Mouse (Mus musculus): ENCODE results near the gene Vars. TPM values are rescaled to one million over a fixed set of nuclear protein-coding genes. Genes with fewer than 3 reads are reported as not detected.
"Not testable (repeated sequence)": the region's sequence is repeated elsewhere in the genome, so short reads cannot be mapped to it uniquely, and the experiment has no call there.

Vars gene
- total RNA-seq, 2 experiments from 2014 or later: 50.8 to 58.3 TPM

GRCm38 (mm10) chr17:35022541-35023060 is 21.8 kb downstream of the Vars start:
- peak in 1 of 2 experiments; percentile 9 for DNase-seq (ENCODE audit: low spot score in 2 of 2)

- no peak for DNase-seq (ENCODE audit: low spot score in 2 of 2)
Measured at GRCm38 (mm10) chr17:35023221-35023620, 22.4 kb downstream of the Vars start.

DNA sequence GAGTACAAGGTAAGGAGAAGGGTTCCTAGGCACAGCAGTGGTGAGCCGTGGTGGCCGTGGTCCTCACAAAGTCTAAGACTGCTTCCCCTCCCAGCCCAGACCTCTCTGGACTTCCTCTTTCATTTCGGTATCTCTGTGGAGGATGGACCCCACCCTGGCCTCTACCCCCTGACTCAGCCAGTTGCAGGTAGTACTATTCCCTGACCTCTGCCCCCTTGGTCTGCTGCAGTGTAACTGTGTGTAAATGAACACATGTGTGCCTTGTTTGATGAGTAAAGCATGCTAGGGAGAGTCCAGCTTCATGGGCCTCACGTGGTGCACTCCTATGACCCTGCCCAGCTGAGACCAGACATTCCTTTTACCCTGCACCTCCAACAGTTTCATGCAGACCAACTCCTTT is 23.0 kb downstream of the Vars start:
- no peak for DNase-seq (ENCODE audit: low spot score in 2 of 2)

DNA sequence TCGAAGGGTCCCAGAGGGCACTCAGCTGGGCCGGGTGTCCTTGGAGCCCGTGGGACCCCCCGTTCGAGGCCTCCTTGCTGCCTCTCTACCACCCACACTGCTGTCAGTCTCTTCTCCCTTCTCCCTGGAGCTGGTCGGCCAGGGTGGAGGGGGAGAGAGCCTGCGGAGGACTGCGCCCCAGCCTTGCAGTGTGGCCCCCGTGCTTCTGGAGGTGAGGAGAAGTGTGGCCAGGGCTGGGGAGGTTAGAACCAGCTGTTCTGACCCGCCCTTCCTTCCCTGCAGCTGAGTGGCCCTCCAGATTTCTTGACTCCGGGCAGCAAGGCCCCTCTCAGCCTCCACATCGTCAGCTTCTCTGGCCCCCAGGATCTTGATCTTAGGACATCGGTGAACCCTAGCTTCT is 23.5 kb downstream of the Vars start:
- no peak for DNase-seq (ENCODE audit: low spot score in 2 of 2)

DNA sequence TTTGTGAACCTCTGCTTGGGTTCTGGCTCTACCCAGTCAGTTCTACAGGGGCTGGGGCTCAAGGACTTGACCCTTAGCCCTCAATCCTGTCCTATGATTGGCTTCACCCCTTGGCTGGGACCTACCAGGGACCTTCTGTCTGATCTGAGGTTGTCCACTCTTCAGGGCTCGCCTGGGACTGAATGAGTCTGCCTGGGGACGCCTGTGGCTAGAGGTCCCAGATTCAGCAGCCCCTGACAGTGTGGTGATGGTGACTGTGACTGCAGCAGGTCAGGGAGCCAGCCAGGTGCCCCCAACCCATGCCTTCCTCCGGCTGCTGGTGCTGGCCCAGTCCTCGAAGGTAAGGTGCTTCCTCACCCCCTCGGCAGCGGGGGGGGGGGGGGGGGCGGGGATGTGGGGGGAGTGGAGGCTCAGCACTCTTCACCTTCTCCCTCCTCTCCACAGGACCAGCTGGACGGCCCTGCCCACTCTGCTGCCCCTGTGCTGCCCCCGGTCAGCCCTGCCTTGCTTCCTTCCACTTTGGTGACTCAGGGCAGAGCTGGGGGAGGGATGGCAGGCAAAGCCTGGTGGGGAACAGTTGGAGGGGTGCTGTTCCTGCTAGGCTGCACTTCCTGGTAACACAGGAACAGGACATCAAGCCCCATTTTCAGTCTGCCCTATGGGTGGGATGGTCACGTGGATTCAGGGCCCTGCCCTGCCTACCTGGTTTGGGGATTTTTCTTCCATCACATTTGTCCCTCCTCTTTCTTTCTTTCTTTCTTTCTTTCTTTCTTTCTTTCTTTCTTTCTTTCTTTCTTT is 24.1 kb downstream of the Vars start:
- DNase-seq (ENCODE audit: low spot score in 2 of 2): no peak

DNA sequence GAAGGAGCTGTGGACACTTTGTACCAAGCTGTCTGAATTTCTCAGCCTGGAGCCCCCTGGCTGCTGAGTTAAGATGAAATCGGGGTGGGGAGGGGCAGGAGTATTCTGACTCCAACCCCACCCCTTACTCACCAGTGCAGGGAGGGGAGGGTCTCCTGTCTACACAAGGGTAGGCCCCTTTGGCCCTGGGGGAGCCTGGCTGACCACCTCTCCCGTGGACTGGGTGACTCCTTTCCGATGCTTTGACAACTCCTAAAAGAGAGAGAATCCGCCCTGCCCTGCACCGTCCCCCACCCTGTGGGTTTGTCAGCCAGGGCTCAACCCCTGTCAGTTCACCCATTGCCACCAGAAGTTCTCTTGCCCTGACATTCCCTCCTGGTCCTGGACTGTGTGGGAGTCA is 25.4 kb downstream of the Vars start:
- no peak for DNase-seq (ENCODE audit: low spot score in 2 of 2)

GRCm38 (mm10) chr17:35027277-35028068 is 26.7 kb downstream of the Vars start, which contains the start of gene Sapcd1:
Sapcd1 (minus strand) TSS chr17:35028016.
- peak; percentile 77 to 87 for DNase-seq (ENCODE audit: low spot score in 2 of 2)

DNA sequence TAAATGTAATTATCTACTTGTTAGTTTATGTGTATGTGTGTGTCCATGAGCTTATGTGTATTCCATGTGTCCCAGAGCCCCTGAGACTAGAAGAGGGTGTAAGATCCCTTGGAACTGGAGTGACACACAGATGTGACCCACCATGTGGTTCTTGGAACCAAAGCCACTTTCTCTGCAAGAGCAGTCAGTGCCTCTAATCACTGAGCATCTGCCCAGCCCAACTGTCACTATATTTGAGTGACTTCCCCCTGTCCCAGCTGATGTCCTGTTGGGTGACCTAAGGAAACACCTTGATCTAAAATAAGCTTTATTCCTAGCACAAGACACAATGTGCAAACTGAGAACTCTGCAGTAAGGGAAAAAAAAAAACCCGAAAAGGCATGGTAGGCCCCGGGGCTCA is 27.5 kb downstream of the Vars start:
- no peak for DNase-seq (ENCODE audit: low spot score in 2 of 2)

DNA sequence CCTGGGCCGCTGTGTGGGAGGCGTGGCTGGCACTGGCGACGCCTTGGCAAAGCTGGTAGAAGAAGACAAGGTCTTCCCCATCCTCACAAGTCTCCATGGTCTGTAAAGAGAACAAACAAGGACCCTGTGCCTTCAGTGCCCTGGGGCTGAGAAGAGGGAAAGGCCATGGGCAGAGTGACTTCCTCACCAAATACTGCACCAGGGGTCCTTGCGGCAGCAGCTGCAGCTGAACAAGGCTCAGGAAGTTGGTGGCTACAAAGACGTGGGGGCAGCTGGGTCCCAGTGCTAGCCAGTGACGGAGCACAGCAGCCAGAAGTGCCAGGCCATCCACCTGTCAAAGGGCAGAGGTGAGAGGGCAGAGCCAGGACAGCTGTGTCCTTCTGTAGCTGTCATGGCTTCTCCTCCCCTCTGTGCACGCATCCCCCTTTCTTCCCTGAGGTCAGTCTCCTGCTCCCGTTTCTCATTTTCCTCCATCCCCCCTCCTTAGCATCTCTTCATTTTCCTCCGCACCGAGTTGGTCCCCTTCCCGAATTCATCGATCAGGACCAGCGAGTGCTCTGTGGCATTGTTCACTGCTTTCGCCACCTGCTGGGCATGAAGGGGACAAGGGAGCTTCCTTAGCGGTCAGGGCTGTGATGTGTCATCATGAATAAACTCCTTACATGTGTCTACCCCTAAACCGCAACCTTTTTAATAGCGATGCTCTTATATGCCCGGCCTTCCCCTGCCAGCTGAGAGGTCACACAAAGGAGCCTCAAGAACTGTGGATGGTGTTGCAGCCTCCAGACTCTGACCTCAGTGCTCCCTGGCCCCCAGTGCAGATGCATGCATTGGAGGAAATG is 29.1 kb downstream of the Vars start:
- DNase-seq (ENCODE audit: low spot score in 2 of 2): peak in 1 of 2 experiments; percentile 32

GRCm38 (mm10) chr17:35031272-35031671 is 30.5 kb downstream of the Vars start:
- DNase-seq (ENCODE audit: low spot score in 2 of 2): no peak

DNA sequence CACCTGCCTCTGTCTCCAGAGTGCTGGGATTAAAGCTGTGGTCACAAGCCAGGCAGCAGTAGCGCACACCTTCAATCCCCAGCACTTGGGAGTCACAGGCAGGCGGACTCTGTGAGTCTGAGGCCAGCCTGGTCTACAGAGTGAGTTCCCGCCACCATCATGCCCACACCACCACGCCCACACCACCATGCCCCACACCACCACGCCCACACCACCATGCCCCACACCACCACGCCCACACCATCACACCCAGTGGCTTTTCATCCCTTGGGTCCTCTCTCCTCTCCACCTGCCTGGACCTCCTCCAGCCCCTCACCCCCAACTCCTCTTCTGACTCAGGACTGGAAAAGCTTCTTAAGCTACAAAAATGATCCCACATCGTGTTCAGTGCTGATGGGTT is 31.1 kb downstream of the Vars start:
- no peak for DNase-seq (ENCODE audit: low spot score in 2 of 2)

DNA sequence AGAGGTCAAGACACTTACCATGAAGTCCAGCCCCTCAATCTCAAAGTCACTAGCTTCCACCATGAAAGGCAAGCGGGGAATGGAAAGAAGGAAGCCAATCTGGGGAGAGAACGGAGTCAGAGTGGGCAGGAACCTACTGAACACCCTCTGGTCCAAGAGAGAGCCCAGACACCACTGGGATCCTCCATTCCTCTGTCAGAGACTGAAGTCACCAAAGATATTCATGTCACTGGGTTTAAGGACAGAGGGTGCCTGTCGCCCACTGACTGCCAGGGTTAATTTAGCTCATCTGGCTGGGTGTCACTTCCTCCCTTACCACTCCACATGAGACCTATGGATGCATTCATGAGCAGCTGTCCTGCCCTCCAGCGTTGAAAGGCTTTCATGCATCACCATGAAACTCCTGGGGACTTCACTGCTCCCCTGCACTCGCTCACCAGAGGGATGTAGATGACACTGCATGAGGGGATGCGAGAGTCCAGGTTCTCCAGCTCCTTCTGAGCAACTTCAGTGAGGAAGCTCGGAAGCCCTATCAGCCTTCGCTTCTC is 31.6 kb downstream of the Vars start:
- no peak for DNase-seq (ENCODE audit: low spot score in 2 of 2)

- not testable (repeated sequence) for DNase-seq (ENCODE audit: low spot score in 2 of 2)
Measured at GRCm38 (mm10) chr17:35033703-35034102, 32.9 kb downstream of the Vars start.

DNA sequence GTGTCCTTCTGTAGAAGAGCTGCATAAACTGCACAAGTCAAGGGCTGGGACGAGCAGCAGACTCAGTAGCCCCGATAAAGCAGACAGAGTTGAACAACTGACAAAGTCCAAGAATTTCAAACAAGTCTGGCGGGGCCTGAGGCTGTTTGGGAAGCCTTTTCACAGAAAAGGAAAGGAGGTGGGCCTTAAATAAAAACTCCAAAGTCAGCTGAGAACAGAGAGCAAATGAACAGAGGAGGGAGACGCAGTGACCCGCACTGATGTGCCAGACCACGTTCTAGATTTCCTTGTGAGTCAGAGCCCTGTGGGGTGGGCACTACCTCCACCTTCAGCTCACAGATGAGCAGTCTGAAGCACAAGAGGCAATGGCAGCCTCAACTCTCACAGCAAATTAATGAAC is 34.1 kb downstream of the Vars start:
- no peak for DNase-seq (ENCODE audit: low spot score in 2 of 2)

GRCm38 (mm10) chr17:35039121-35039873 is 38.5 kb downstream of the Vars start:
- no peak for DNase-seq (ENCODE audit: low spot score in 2 of 2)

DNA sequence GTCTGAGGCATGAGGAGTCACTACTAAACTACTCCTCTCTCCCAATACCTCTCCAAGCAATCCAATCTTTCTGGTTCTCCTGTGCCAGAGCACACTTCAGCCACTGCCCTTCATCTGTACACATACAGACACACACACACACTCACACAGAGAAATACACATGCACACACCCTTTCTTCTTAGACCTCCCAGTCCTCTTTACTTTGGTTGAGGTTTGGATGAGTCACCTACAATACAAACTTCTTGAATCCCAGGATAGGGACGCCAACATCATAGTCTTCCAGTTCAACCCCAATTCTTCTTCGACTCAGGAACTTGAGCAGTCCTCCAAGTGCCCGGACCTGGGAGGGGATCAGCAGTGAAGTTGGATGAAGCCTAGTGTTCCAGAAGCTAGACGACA is 43.0 kb downstream of the Vars start:
- DNase-seq (ENCODE audit: low spot score in 2 of 2): no peak

GRCm38 (mm10) chr17:35044904-35045806 is 44.4 kb downstream of the Vars start:
- no peak for DNase-seq (ENCODE audit: low spot score in 2 of 2)

DNA sequence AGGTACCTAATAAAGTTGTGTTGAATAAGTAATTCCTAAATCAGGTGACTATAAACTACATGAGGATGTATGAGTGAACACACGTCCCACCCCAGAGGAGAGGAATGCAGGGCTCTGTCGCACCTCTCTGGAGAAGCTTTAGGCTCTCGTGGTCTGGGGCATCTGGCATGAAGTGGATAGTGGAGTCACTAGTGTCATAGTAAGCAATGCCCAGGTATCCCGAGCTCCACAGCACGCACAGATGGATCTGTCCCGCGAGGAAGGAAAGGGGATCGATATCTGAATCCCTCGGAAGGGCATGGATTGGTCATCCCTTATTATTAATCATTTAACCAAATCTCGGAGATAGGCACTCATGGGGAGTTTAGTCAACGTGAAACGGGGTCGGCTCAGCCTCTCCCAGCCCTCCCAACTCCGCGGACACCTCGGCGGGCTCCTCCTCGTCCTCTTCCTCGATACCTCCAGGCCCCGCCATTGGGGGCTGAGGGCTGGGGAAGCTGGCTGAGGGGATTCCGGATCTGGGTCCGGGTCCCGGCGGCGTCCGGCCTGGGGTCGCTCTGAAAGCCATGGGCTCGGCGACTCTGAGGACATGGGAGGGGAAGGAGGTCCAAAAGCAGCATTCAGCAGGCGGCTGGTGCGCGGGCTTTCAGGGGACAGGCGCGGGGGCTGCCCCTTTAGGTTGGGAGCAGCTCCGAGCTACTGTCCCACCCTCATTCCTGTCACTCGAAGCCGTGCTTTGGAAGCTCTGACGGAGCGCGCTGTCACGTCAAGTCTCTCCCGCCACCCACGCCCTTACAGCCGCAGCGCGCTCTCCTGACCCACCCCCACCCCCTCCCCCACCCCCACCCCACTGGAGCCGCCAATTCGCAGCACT is 45.3 kb downstream of the Vars start:
- DNase-seq (ENCODE audit: low spot score in 2 of 2): no peak
